Mouse (Mus musculus): Measurements from ENCODE around the gene Fgf2.

- no peak for TF ChIP-seq CTCF (IDR thresholded peaks at IDR 0.05; ENCODE audit: extremely low read depth, insufficient read length, insufficient replicate concordance, low read depth, low read length)
- TF ChIP-seq POLR2A (IDR thresholded peaks at IDR 0.05; ENCODE audit: low read depth, low read length): no peak
These were observed 73.0 kb downstream of the Fgf2 start for GRCm38 (mm10) chr3:37421179-37421578.

All from small intestine, adult 2 months (tissue).